Mouse (Mus musculus) megakaryocyte, embryonic 14.5 days (primary cell): ENCODE data around the gene Zbtb4.

Experiments
- FLI1 ChIP-seq: IDR thresholded peaks from 2 replicates; pipeline ENCODE4 v1.6.1; 2012; ENCODE audit warnings: low read length, inconsistent platforms, mixed read lengths
- GATA1 ChIP-seq: IDR thresholded peaks from 3 replicates; pipeline ENCODE4 v1.6.1; 2012; ENCODE audit warnings: mixed read lengths, low read length, inconsistent platforms, borderline replicate concordance

GRCm38 (mm10) chr11:69765221-69766125 lies at the start of gene Zbtb4:
- no peak for TF ChIP-seq GATA1
- no peak for TF ChIP-seq FLI1
